Comparison of ENCODE assay signal across 11 mouse cellular contexts in the genomic region with DNA sequence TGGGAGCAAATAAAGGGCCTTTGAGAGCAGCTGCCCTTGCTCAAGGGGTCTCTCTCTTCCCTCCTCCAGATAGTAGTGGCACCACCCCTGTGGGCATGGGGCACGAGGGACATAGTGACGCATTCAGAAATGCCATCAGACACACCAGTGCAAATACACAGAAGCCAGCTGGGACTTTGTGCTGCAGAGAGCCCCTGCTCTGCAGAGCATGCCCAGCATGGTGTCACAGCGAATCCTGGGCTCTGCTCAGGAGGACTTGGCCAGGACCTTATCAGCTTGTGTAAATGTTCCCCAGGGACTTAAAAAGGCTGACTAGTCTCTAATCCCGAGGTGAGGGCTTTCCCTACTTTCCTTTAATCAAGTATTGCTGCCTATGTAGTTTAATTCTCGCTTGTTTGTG. TPM values are rescaled to one million over a fixed set of nuclear protein-coding genes. Genes with fewer than 3 reads are reported as not detected.
DNase-seq lines count a peak whose midpoint lies in the region; ATAC-seq and TF ChIP-seq lines count a peak whose summit lies in the region.
"Had no signal": no experiment of that assay in that cellular context is flagged by ENCODE, and none has a peak within 500 bp of the region (broad histone marks: within the 10 kb centered on the region; RNA-seq: fewer than 3 reads in every experiment).

No protein-coding gene starts in this region.

- no peak overlapping the region for H3K9ac ChIP-seq in hindbrain, embryonic 13.5 days
- no peak overlapping the region for H3K9ac ChIP-seq in hindbrain, embryonic 12.5 days
- H3K9ac ChIP-seq in heart, postnatal 0 days (replicated peaks; ENCODE audit: low read depth, low read length), result no peak overlapping the region
- H3K9ac ChIP-seq in liver, adult 2 months (ENCODE audit: low read depth, low read length), result no peak overlapping the region

- TF ChIP-seq POLR2A in liver, adult 2 months (IDR thresholded peaks at IDR 0.05; ENCODE audit: extremely low read depth, insufficient read depth, low read length), result no peak

- no peaks in the 10 kb centered on the region for H3K9me3 ChIP-seq in hindbrain, embryonic 13.5 days
- no peaks in the 10 kb centered on the region for H3K9me3 ChIP-seq in hindbrain, embryonic 12.5 days (replicated peaks)
- no peaks in the 10 kb centered on the region for H3K9me3 ChIP-seq in heart, postnatal 0 days (replicated peaks; ENCODE audit: control insufficient read depth, low read length)

- H3K27me3 ChIP-seq in hindbrain, embryonic 13.5 days, result no peaks in the 10 kb centered on the region
- H3K27me3 ChIP-seq in hindbrain, embryonic 12.5 days, result no peaks in the 10 kb centered on the region
- no peaks in the 10 kb centered on the region for H3K27me3 ChIP-seq in heart, postnatal 0 days (ENCODE audit: control insufficient read depth, insufficient read depth, low read length)
- no peaks in the 10 kb centered on the region for H3K27me3 ChIP-seq in liver, adult 2 months (ENCODE audit: control insufficient read depth, insufficient read depth, low read length)

- TF ChIP-seq EP300 in heart, postnatal 0 days (IDR thresholded peaks at IDR 0.05; ENCODE audit: low read depth), result no peak

- no peaks in the 10 kb centered on the region for H3K36me3 ChIP-seq in hindbrain, embryonic 13.5 days
- H3K36me3 ChIP-seq in hindbrain, embryonic 12.5 days, result no peaks in the 10 kb centered on the region
- H3K36me3 ChIP-seq in heart, postnatal 0 days (replicated peaks; ENCODE audit: control insufficient read depth, insufficient read depth, low read length), result no peaks in the 10 kb centered on the region
- H3K36me3 ChIP-seq in liver, adult 2 months (ENCODE audit: control insufficient read depth, insufficient read depth, low read length), result no peaks in the 10 kb centered on the region

- peaks cover 22% of the 10 kb centered on the region for H3K4me1 ChIP-seq in hindbrain, embryonic 13.5 days (replicated peaks)
- no peaks in the 10 kb centered on the region for H3K4me1 ChIP-seq in hindbrain, embryonic 12.5 days
- H3K4me1 ChIP-seq in heart, postnatal 0 days (ENCODE audit: control insufficient read depth, insufficient read depth), result peaks cover 44% of the 10 kb centered on the region
- H3K4me1 ChIP-seq in liver, adult 2 months (ENCODE audit: control insufficient read depth, insufficient read depth, low read length), result peaks cover 2% of the 10 kb centered on the region; the same call in 1 of the 2 replicates

- no peak overlapping the region for H3K4me3 ChIP-seq in hindbrain, embryonic 13.5 days
- H3K4me3 ChIP-seq in hindbrain, embryonic 12.5 days, result no peak overlapping the region
- no peak overlapping the region for H3K4me3 ChIP-seq in heart, postnatal 0 days (ENCODE audit: low read depth, low read length)
- H3K4me3 ChIP-seq in liver, adult 2 months (ENCODE audit: insufficient read depth, low read depth, low read length), result no peak overlapping the region
- H3K4me3 ChIP-seq: myocyte had no signal

- 37% methylated on average over 5 of the region's 5 CpGs for WGBS in hindbrain, embryonic 13.5 days
- 33% methylated on average over 5 of the region's 5 CpGs for WGBS in hindbrain, embryonic 12.5 days
- 15% methylated on average over 5 of the region's 5 CpGs for WGBS in heart, postnatal 0 days
- 9% methylated on average over 5 of the region's 5 CpGs for WGBS in liver, adult 2 months

- 0 out of 2 replicates have a peak, but pooled peaks have one; percentile 23 for ATAC-seq in hindbrain, embryonic 13.5 days (ENCODE audit: low FRiP score)
- ATAC-seq in hindbrain, embryonic 12.5 days (ENCODE audit: low FRiP score), result no peak
- peak; percentile 56 for ATAC-seq in heart, postnatal 0 days (ENCODE audit: insufficient read depth, low read depth)

- peak; percentile 63 for DNase-seq in heart, postnatal 0 days (ENCODE audit: low spot score)
- DNase-seq in liver, adult 2 months (ENCODE audit: extremely low read depth, low read depth, low spot score), result peak; percentile 78
- DNase-seq in lung, postnatal 4 days, result peak; percentile 62 to 86
- DNase-seq in adrenal gland, postnatal 14 days, result no peak
- no peak for DNase-seq in thymus, postnatal 0 days (ENCODE audit: low spot score)
- DNase-seq: kidney, postnatal 4 days had no signal

- H3K79me2 ChIP-seq in liver, adult 2 months (ENCODE audit: control insufficient read depth, insufficient read depth, low read length), result no peaks in the 10 kb centered on the region

- no peak for TF ChIP-seq CTCF in heart, postnatal 0 days (IDR thresholded peaks at IDR 0.05; ENCODE audit: low read depth)
- TF ChIP-seq CTCF in liver, adult 2 months (IDR thresholded peaks at IDR 0.05; ENCODE audit: low read depth, low read length), result no peak

- H3K27ac ChIP-seq in hindbrain, embryonic 13.5 days, result 0 out of 2 replicates have a peak overlapping the region, but pooled peaks have one; percentile 15
- no peak overlapping the region for H3K27ac ChIP-seq in hindbrain, embryonic 12.5 days
- peak overlapping the region; percentile 16 for H3K27ac ChIP-seq in heart, postnatal 0 days (ENCODE audit: low read depth)
- H3K27ac ChIP-seq in liver, adult 2 months (replicated peaks; ENCODE audit: insufficient read depth, low read depth, low read length), result no peak overlapping the region

- H3K4me2 ChIP-seq in hindbrain, embryonic 13.5 days, result no peak overlapping the region
- no peak overlapping the region for H3K4me2 ChIP-seq in hindbrain, embryonic 12.5 days (replicated peaks)
- H3K4me2 ChIP-seq in heart, postnatal 0 days (ENCODE audit: low read depth, low read length), result 0 out of 2 replicates have a peak overlapping the region, but pooled peaks have one; percentile 12

RNA-seq across cellular contexts. Expression of gene Aqp1, which starts 5.5 kb away (rescaled TPM):
- 14.5 and 20.5 TPM in 2 replicates for polyA plus RNA-seq in hindbrain, embryonic 13.5 days (2015; fragmentation: Nextera tagmentation; extraction: Ambion mirVana)
- polyA plus RNA-seq in hindbrain, embryonic 12.5 days (2016; fragmentation: Nextera tagmentation; extraction: Ambion mirVana), result 11.9 and 12.7 TPM in 2 replicates
- 146 and 148 TPM in 2 replicates for total RNA-seq in heart, postnatal 0 days (2014; rRNA removed; ENCODE audit: low replicate concordance)
- polyA plus RNA-seq in heart, postnatal 0 days (2015; fragmentation: Nextera tagmentation; extraction: Ambion mirVana), result 56.4 and 58.0 TPM in 2 replicates
- total RNA-seq in liver, adult 2 months (2014; rRNA removed), result 78.1 and 91.4 TPM in 2 replicates
- 78.3 and 88.6 TPM in 2 replicates for polyA plus RNA-seq in liver, adult 2 months (2012; rRNA removed)
- 265 and 326 TPM in 2 replicates for total RNA-seq in adrenal gland, postnatal 14 days (2021)
- polyA plus RNA-seq in thymus, postnatal 0 days (2015; fragmentation: Nextera tagmentation; extraction: Ambion mirVana), result 45.1 and 51.8 TPM in 2 replicates

RNA-seq across cellular contexts. Expression of gene Ghrhr, which starts 34.4 kb away (rescaled TPM):
- polyA plus RNA-seq in hindbrain, embryonic 13.5 days (2015; fragmentation: Nextera tagmentation; extraction: Ambion mirVana), result not detected in 2 replicates
- not detected in 2 replicates for polyA plus RNA-seq in hindbrain, embryonic 12.5 days (2016; fragmentation: Nextera tagmentation; extraction: Ambion mirVana)
- total RNA-seq in heart, postnatal 0 days (2014; rRNA removed; ENCODE audit: low replicate concordance), result not detected in 2 replicates
- polyA plus RNA-seq in heart, postnatal 0 days (2015; fragmentation: Nextera tagmentation; extraction: Ambion mirVana), result not detected in 2 replicates
- total RNA-seq in liver, adult 2 months (2014; rRNA removed), result 0.09 TPM in 1 of 2 replicates, not detected in the other
- polyA plus RNA-seq in liver, adult 2 months (2012; rRNA removed), result 0.09 TPM in 1 of 2 replicates, not detected in the other
- not detected in 2 replicates for total RNA-seq in adrenal gland, postnatal 14 days (2021)
- 0.10 TPM in 2 replicates for polyA plus RNA-seq in thymus, postnatal 0 days (2015; fragmentation: Nextera tagmentation; extraction: Ambion mirVana)
- total RNA-seq: gastrocnemius, postnatal 14 days had no signal
- polyA plus RNA-seq: limb, embryonic 11.5 days; myocyte had no signal

Comparison
In these comparisons a context has a peak if more than half of its experiments do, and no peak if none do; other contexts are left out.
1. H3K27ac ChIP-seq: peak in hindbrain, embryonic 13.5 days (single experiment) and heart, postnatal 0 days (single experiment); none in hindbrain, embryonic 12.5 days (single experiment) and liver, adult 2 months (single experiment).
2. DNase-seq: peak in heart, postnatal 0 days (single experiment), liver, adult 2 months (single experiment) and lung, postnatal 4 days (2 of 2); none in adrenal gland, postnatal 14 days (single experiment) and thymus, postnatal 0 days (single experiment).